Mouse (Mus musculus): ENCODE data around the gene Mrgpre. TPM values are rescaled to one million over a fixed set of nuclear protein-coding genes. Genes with fewer than 3 reads are reported as not detected.

Gene Mrgpre
- total and polyA plus RNA-seq, 3 experiments = 0.15 to 0.18 TPM; not detected in 1

DNA sequence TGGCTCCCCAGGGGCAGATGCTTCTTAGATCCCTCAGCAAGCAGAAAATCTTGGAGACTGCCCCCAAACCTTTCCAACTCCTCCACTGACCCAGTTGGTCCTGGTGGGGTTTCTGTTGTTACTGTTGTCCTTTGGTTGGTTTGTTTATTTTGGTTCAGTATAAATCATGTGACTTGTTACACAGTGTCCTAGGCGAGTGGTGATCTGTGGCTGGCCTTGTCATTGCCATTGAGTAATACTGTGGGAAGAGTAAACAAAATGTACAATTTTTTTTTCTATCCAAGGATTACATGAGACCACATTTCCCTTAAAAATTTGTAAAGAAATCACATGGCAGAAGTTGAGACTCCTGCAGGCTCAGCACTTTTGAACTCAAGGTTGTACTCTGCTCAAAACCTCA lies 14.8 kb downstream of the Mrgpre start:
- H3K4me3 ChIP-seq (ENCODE audit: control insufficient read depth in 1 of 2, insufficient read depth in 1 of 2, low read depth in 2 of 2, low read length in 2 of 2) = no peak overlapping the region
- no peak for DNase-seq (ENCODE audit: low read depth, low spot score)
- no peak for TF ChIP-seq ZNF384 (IDR thresholded peaks at IDR 0.05; ENCODE audit: low read depth, low read length)
- TF ChIP-seq USF1 (IDR thresholded peaks at IDR 0.05; ENCODE audit: low read depth, low read length) = no peak
- no peak for TF ChIP-seq TAL1 (IDR thresholded peaks at IDR 0.05; ENCODE audit: low read length)
- no peaks in the 10 kb centered on the region for H3K79me2 ChIP-seq (ENCODE audit: control insufficient read depth, insufficient read depth, low read length, poor library complexity)
- H3K27ac ChIP-seq (ENCODE audit: control insufficient read depth, low read depth, low read length) = no peak overlapping the region
- no peaks in the 10 kb centered on the region for H3K9me3 ChIP-seq (replicated peaks; ENCODE audit: insufficient read depth, low read length)
- H3K9ac ChIP-seq (ENCODE audit: control insufficient read depth, low read depth, low read length, poor library complexity, severe bottlenecking) = no peak overlapping the region
- H3K27me3 ChIP-seq (ENCODE audit: control insufficient read depth in 1 of 2, insufficient read depth in 2 of 2, low read length in 2 of 2) = no peaks in the 10 kb centered on the region; a peak in 1 of 4 replicates
- H3K4me1 ChIP-seq (ENCODE audit: control insufficient read depth in 1 of 2, insufficient read depth in 2 of 2, low read length in 2 of 2) = no peaks in the 10 kb centered on the region
- no peaks in the 10 kb centered on the region for H3K36me3 ChIP-seq (ENCODE audit: control insufficient read depth in 1 of 2, insufficient read depth in 2 of 2, low read length in 2 of 2)

DNA sequence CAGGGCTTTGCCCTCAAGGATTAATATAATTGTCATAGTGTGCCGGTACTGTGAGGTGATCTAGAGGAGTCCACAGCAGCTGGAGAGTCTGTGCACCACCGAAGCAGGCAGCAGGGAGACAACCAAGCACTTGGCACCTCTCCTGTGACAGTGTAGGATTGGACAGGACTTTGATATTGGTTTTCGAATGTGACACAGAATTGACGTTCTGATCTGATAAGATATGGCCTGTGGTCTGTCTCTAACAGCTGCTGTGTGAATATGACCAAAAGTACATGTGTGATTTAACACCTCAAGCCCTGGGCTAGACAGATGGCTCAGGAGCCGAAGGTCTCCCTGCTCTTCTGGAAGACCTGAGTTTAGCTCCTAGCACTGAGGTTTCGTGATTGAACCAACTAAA lies 16.0 kb downstream of the Mrgpre start:
- Histone ChIP-seq H3K27ac (ENCODE audit: control insufficient read depth, low read depth, low read length) (no peak overlapping the region), H3K4me1 (ENCODE audit: control insufficient read depth in 1 of 2, insufficient read depth in 2 of 2, low read length in 2 of 2) (no peaks in the 10 kb centered on the region), H3K4me3 (ENCODE audit: control insufficient read depth in 1 of 2, insufficient read depth in 1 of 2, low read depth in 2 of 2, low read length in 2 of 2) (no peak overlapping the region), H3K9ac (ENCODE audit: control insufficient read depth, low read depth, low read length, poor library complexity, severe bottlenecking) (no peak overlapping the region), H3K36me3 (ENCODE audit: control insufficient read depth in 1 of 2, insufficient read depth in 2 of 2, low read length in 2 of 2) (no peaks in the 10 kb centered on the region), H3K79me2 (ENCODE audit: control insufficient read depth, insufficient read depth, low read length, poor library complexity) (no peaks in the 10 kb centered on the region), H3K9me3 (replicated peaks; ENCODE audit: insufficient read depth, low read length) (no peaks in the 10 kb centered on the region), H3K27me3 (ENCODE audit: control insufficient read depth in 1 of 2, insufficient read depth in 2 of 2, low read length in 2 of 2) (no peaks in the 10 kb centered on the region; a peak in 1 of 4 replicates)
- DNase-seq (ENCODE audit: low read depth, low spot score) = no peak
- TF ChIP-seq MAZ (IDR thresholded peaks at IDR 0.05; ENCODE audit: low read depth, low read length) = no peak
- no peak for TF ChIP-seq POLR2A (IDR thresholded peaks at IDR 0.05; ENCODE audit: control insufficient read depth in 1 of 2, insufficient read depth in 1 of 2, low read depth in 1 of 2, low read length in 2 of 2, poor library complexity in 1 of 2)
- no peak for TF ChIP-seq CTCF (IDR thresholded peaks at IDR 0.05 in 2 of 3, conservative IDR thresholded peaks at IDR 0.05 in 1 of 3; ENCODE audit: control insufficient read depth in 1 of 3, insufficient read depth in 1 of 3, low read depth in 2 of 3, low read length in 3 of 3, poor library complexity in 1 of 3, severe bottlenecking in 1 of 3)
- no peak for TF ChIP-seq GABPA (IDR thresholded peaks at IDR 0.05; ENCODE audit: low read depth, low read length)
- TF ChIP-seq CHD2 (IDR thresholded peaks at IDR 0.05; ENCODE audit: low read length) = no peak
- TF ChIP-seq SIN3A (IDR thresholded peaks at IDR 0.05; ENCODE audit: low read length) = no peak
- TF ChIP-seq ZKSCAN1 (IDR thresholded peaks at IDR 0.05; ENCODE audit: low read depth, low read length) = no peak
- TF ChIP-seq USF1 (IDR thresholded peaks at IDR 0.05; ENCODE audit: low read depth, low read length) = no peak

DNA sequence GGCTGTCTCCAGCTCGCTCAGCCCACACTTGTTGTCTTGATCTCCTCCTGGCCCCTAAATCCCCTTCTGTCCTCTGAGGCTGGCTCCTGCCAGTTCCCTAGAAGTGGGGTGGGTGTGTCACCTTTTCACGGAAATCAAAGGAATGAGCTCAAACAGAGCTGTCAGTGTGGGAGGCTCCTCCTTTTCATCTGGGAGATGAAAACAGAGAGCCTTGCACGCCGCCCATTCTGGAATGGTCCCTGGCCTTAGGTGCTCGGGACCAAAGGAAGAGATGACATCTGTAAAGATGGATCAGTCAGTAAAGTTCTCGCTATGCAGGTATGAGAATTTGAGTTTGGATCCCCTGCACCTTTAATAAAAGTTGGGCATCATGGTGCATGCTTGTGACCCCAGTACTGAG lies 17.4 kb downstream of the Mrgpre start, which contains the start of gene Mrgprg:
Gene Mrgprg (minus strand): TSS at position 101 of the 400 bp plus-strand sequence.
- no peaks in the 10 kb centered on the region; a peak in 1 of 4 replicates for H3K27me3 ChIP-seq (ENCODE audit: control insufficient read depth in 1 of 2, insufficient read depth in 2 of 2, low read length in 2 of 2)

More for the DNA sequence above, 17.4 kb downstream of the Mrgpre start, which contains the start of gene Mrgprg:
- no peak within 1 kb of the TSS for H3K27ac ChIP-seq (ENCODE audit: control insufficient read depth, low read depth, low read length)
- H3K9me3 ChIP-seq (replicated peaks; ENCODE audit: insufficient read depth, low read length) = no peaks in the 10 kb centered on the region
- no peak for TF ChIP-seq NELFE (IDR thresholded peaks at IDR 0.05; ENCODE audit: low read depth, low read length)
- TF ChIP-seq HCFC1 (IDR thresholded peaks at IDR 0.05; ENCODE audit: low read depth, low read length) = no peak
- no peak for TF ChIP-seq KAT2A (conservative IDR thresholded peaks at IDR 0.05; ENCODE audit: low read depth, low read length)
- no peak for TF ChIP-seq SIN3A (IDR thresholded peaks at IDR 0.05; ENCODE audit: low read length)
- no peak for TF ChIP-seq RCOR1 (IDR thresholded peaks at IDR 0.05; ENCODE audit: low read depth, low read length)
- TF ChIP-seq MEF2A (IDR thresholded peaks at IDR 0.05; ENCODE audit: extremely low read depth, insufficient replicate concordance, low read depth, low read length, poor library complexity, severe bottlenecking) = no peak
- TF ChIP-seq TBP (IDR thresholded peaks at IDR 0.05; ENCODE audit: low read depth, low read length) = no peak
- no peak for TF ChIP-seq SMC3 (IDR thresholded peaks at IDR 0.05; ENCODE audit: low read depth, low read length)
- no peak for TF ChIP-seq JUND (IDR thresholded peaks at IDR 0.05; ENCODE audit: low read depth, low read length)
- TF ChIP-seq TAL1 (IDR thresholded peaks at IDR 0.05; ENCODE audit: low read length) = no peak
- TF ChIP-seq GABPA (IDR thresholded peaks at IDR 0.05; ENCODE audit: low read depth, low read length) = no peak
- no peak for TF ChIP-seq ZKSCAN1 (IDR thresholded peaks at IDR 0.05; ENCODE audit: low read depth, low read length)
- no peak for TF ChIP-seq USF1 (IDR thresholded peaks at IDR 0.05; ENCODE audit: low read depth, low read length)
- no peak for TF ChIP-seq ELF1 (IDR thresholded peaks at IDR 0.05; ENCODE audit: low read depth, low read length)
- no peak for TF ChIP-seq MXI1 (IDR thresholded peaks at IDR 0.05; ENCODE audit: low read depth, low read length)
- TF ChIP-seq POLR2A (IDR thresholded peaks at IDR 0.05; ENCODE audit: control insufficient read depth in 1 of 2, insufficient read depth in 1 of 2, low read depth in 1 of 2, low read length in 2 of 2, poor library complexity in 1 of 2) = no peak
- TF ChIP-seq RAD21 (IDR thresholded peaks at IDR 0.05; ENCODE audit: low read depth, low read length) = no peak
- no peak for TF ChIP-seq UBTF (IDR thresholded peaks at IDR 0.05; ENCODE audit: borderline replicate concordance, insufficient read depth, low read depth, low read length)
- TF ChIP-seq MAFK (IDR thresholded peaks at IDR 0.05; ENCODE audit: borderline replicate concordance, low read depth, low read length) = no peak
- TF ChIP-seq MAX (IDR thresholded peaks at IDR 0.05; ENCODE audit: low read length) = no peak
- H3K4me3 ChIP-seq (ENCODE audit: control insufficient read depth in 1 of 2, insufficient read depth in 1 of 2, low read depth in 2 of 2, low read length in 2 of 2) = no peak within 1 kb of the TSS
- no peak for DNase-seq (ENCODE audit: low read depth, low spot score)
- no peaks in the 10 kb centered on the region for H3K4me1 ChIP-seq (ENCODE audit: control insufficient read depth in 1 of 2, insufficient read depth in 2 of 2, low read length in 2 of 2)
- H3K79me2 ChIP-seq (ENCODE audit: control insufficient read depth, insufficient read depth, low read length, poor library complexity) = no peaks in the 10 kb centered on the region
- H3K36me3 ChIP-seq (ENCODE audit: control insufficient read depth in 1 of 2, insufficient read depth in 2 of 2, low read length in 2 of 2) = no peaks in the 10 kb centered on the region
- H3K9ac ChIP-seq (ENCODE audit: control insufficient read depth, low read depth, low read length, poor library complexity, severe bottlenecking) = no peak within 1 kb of the TSS

Data from MEL (cell line).